Mouse (Mus musculus): ENCODE data around the gene Crip1. TPM values are rescaled to one million over a fixed set of nuclear protein-coding genes. Genes with fewer than 3 reads are reported as not detected.

Crip1 gene
- polyA plus RNA-seq, 1 experiment from 2014 or later, result 485 TPM

GRCm38 (mm10) chr12:113149896-113150295, 3.8 kb downstream of the Crip1 start:
- peaks cover 93% of the 10 kb centered on the region for H3K4me1 ChIP-seq (replicated peaks)
- no peaks in the 10 kb centered on the region for H3K9me3 ChIP-seq (replicated peaks)
- WGBS, result 84% methylated on average over 3 of the region's 3 CpGs

GRCm38 (mm10) chr12:113150591-113150990, 4.5 kb downstream of the Crip1 start:
- no peak overlapping the region for H3K27ac ChIP-seq (ENCODE audit: poor library complexity, severe bottlenecking)
- no peaks in the 10 kb centered on the region for H3K9me3 ChIP-seq (replicated peaks)
- no peak overlapping the region for H3K4me3 ChIP-seq
- no peak for ATAC-seq (ENCODE audit: insufficient number of reproducible peaks, low FRiP score)
- peaks cover 10% of the 10 kb centered on the region for H3K36me3 ChIP-seq
- 41% methylated on average over 4 of the region's 4 CpGs for WGBS
- peaks cover 91% of the 10 kb centered on the region for H3K4me1 ChIP-seq (replicated peaks)
- no peak overlapping the region for H3K4me2 ChIP-seq
- no peaks in the 10 kb centered on the region for H3K27me3 ChIP-seq (replicated peaks)
- H3K9ac ChIP-seq, result no peak overlapping the region

More at GRCm38 (mm10) chr12:113149896-113150295, 3.8 kb downstream of the Crip1 start:
- Histone ChIP-seq H3K27ac (ENCODE audit: poor library complexity, severe bottlenecking) (no peak overlapping the region), H3K4me2 (no peak overlapping the region), H3K9ac (no peak overlapping the region), H3K4me3 (no peak overlapping the region), H3K27me3 (replicated peaks) (no peaks in the 10 kb centered on the region), H3K36me3 (peaks cover 17% of the 10 kb centered on the region)
- no peak for ATAC-seq (ENCODE audit: insufficient number of reproducible peaks, low FRiP score)

GRCm38 (mm10) chr12:113151046-113151445, 4.9 kb downstream of the Crip1 start:
- Histone ChIP-seq H3K4me1 (replicated peaks) (peaks cover 86% of the 10 kb centered on the region), H3K27me3 (replicated peaks) (no peaks in the 10 kb centered on the region), H3K36me3 (peaks cover 5% of the 10 kb centered on the region; the same call in 1 of the 2 replicates), H3K9me3 (replicated peaks) (no peaks in the 10 kb centered on the region), H3K4me2 (peak overlapping the region; percentile 82), H3K27ac (ENCODE audit: poor library complexity, severe bottlenecking) (no peak overlapping the region), H3K4me3 (no peak overlapping the region; the same call in 1 of the 2 replicates), H3K9ac (no peak overlapping the region)
- ATAC-seq (ENCODE audit: insufficient number of reproducible peaks, low FRiP score), result no peak
- 53% methylated on average over 8 of the region's 8 CpGs for WGBS

GRCm38 (mm10) chr12:113151661-113152271, 5.7 kb downstream of the Crip1 start:
- Histone ChIP-seq H3K36me3 (peaks cover 5% of the 10 kb centered on the region; the same call in 1 of the 2 replicates), H3K9me3 (replicated peaks) (no peaks in the 10 kb centered on the region), H3K4me3 (peak overlapping the region; percentile 62), H3K27me3 (replicated peaks) (no peaks in the 10 kb centered on the region), H3K9ac (peak overlapping the region; percentile 69), H3K4me1 (replicated peaks) (peaks cover 81% of the 10 kb centered on the region), H3K27ac (ENCODE audit: poor library complexity, severe bottlenecking) (0 out of 2 replicates have a peak overlapping the region, but pooled peaks have one; percentile 2), H3K4me2 (peak overlapping the region; percentile 82)
- WGBS, result under 1% methylated on average over 36 of the region's 36 CpGs
- no peak for ATAC-seq (ENCODE audit: insufficient number of reproducible peaks, low FRiP score)

GRCm38 (mm10) chr12:113152272-113152661, 6.2 kb downstream of the Crip1 start:
- ATAC-seq (ENCODE audit: insufficient number of reproducible peaks, low FRiP score), result no peak
- H3K36me3 ChIP-seq, result peaks cover 5% of the 10 kb centered on the region; the same call in 1 of the 2 replicates
- H3K9ac ChIP-seq, result peak overlapping the region; percentile 69
- 0 out of 2 replicates have a peak overlapping the region, but pooled peaks have one; percentile 2 for H3K27ac ChIP-seq (ENCODE audit: poor library complexity, severe bottlenecking)
- no peaks in the 10 kb centered on the region for H3K9me3 ChIP-seq (replicated peaks)
- WGBS, result 11% methylated on average over 19 of the region's 19 CpGs
- peaks cover 81% of the 10 kb centered on the region for H3K4me1 ChIP-seq (replicated peaks)
- H3K4me2 ChIP-seq, result peak overlapping the region; percentile 82
- no peaks in the 10 kb centered on the region for H3K27me3 ChIP-seq (replicated peaks)
- H3K4me3 ChIP-seq, result peak overlapping the region; percentile 62

GRCm38 (mm10) chr12:113152991-113153525, 6.9 kb downstream of the Crip1 start:
- 72% methylated on average over 6 of the region's 6 CpGs for WGBS
- no peak for ATAC-seq (ENCODE audit: insufficient number of reproducible peaks, low FRiP score)
- H3K27me3 ChIP-seq (replicated peaks), result no peaks in the 10 kb centered on the region

GRCm38 (mm10) chr12:113153971-113154370, 7.9 kb downstream of the Crip1 start:
- H3K9me3 ChIP-seq (replicated peaks), result no peaks in the 10 kb centered on the region
- no peak for ATAC-seq (ENCODE audit: insufficient number of reproducible peaks, low FRiP score)
- H3K4me3 ChIP-seq, result no peak overlapping the region
- H3K36me3 ChIP-seq, result peaks cover 10% of the 10 kb centered on the region; the same call in 1 of the 2 replicates
- H3K27ac ChIP-seq (ENCODE audit: poor library complexity, severe bottlenecking), result no peak overlapping the region
- H3K4me2 ChIP-seq, result no peak overlapping the region
- H3K27me3 ChIP-seq (replicated peaks), result no peaks in the 10 kb centered on the region
- H3K4me1 ChIP-seq (replicated peaks), result peaks cover 67% of the 10 kb centered on the region
- H3K9ac ChIP-seq, result 0 out of 2 replicates have a peak overlapping the region, but pooled peaks have one; percentile 23
- WGBS, result 93% methylated on average over 7 of the region's 7 CpGs

More at GRCm38 (mm10) chr12:113152991-113153525, 6.9 kb downstream of the Crip1 start:
- Histone ChIP-seq H3K27ac (ENCODE audit: poor library complexity, severe bottlenecking) (no peak overlapping the region), H3K9ac (no peak overlapping the region), H3K4me1 (replicated peaks) (peaks cover 77% of the 10 kb centered on the region), H3K4me3 (peak overlapping the region; percentile 62), H3K9me3 (replicated peaks) (no peaks in the 10 kb centered on the region), H3K4me2 (peak overlapping the region; percentile 82), H3K36me3 (peaks cover 6% of the 10 kb centered on the region; the same call in 1 of the 2 replicates)

GRCm38 (mm10) chr12:113154747-113155075, 8.6 kb downstream of the Crip1 start:
- H3K36me3 ChIP-seq, result peaks cover 10% of the 10 kb centered on the region; the same call in 1 of the 2 replicates
- H3K27ac ChIP-seq (ENCODE audit: poor library complexity, severe bottlenecking), result no peak overlapping the region
- ATAC-seq (ENCODE audit: insufficient number of reproducible peaks, low FRiP score), result no peak
- peak overlapping the region; percentile 47 for H3K4me3 ChIP-seq
- peak overlapping the region; percentile 86 for H3K4me2 ChIP-seq
- no peaks in the 10 kb centered on the region for H3K9me3 ChIP-seq (replicated peaks)
- H3K4me1 ChIP-seq (replicated peaks), result peaks cover 61% of the 10 kb centered on the region
- 77% methylated on average over 6 of the region's 6 CpGs for WGBS
- no peaks in the 10 kb centered on the region for H3K27me3 ChIP-seq (replicated peaks)
- H3K9ac ChIP-seq, result peak overlapping the region; percentile 70; the same call in 1 of the 2 replicates

- no peaks in the 10 kb centered on the region for H3K27me3 ChIP-seq (replicated peaks)
- H3K4me3 ChIP-seq, result peak overlapping the region; percentile 47
- H3K4me2 ChIP-seq, result peak overlapping the region; percentile 86
- WGBS, result 4% methylated on average over 31 of the region's 32 CpGs
- no peaks in the 10 kb centered on the region for H3K9me3 ChIP-seq (replicated peaks)
- ATAC-seq (ENCODE audit: insufficient number of reproducible peaks, low FRiP score), result peak; percentile 1; the same call in 1 of the 2 replicates
- peaks cover 10% of the 10 kb centered on the region; the same call in 1 of the 2 replicates for H3K36me3 ChIP-seq
- peak overlapping the region; percentile 70 for H3K9ac ChIP-seq
- H3K4me1 ChIP-seq (replicated peaks), result peaks cover 57% of the 10 kb centered on the region
- H3K27ac ChIP-seq (ENCODE audit: poor library complexity, severe bottlenecking), result peak overlapping the region; percentile 82
These were observed 9.1 kb downstream of the Crip1 start for GRCm38 (mm10) chr12:113155076-113155771.

- peak; percentile 94 for ATAC-seq (ENCODE audit: insufficient number of reproducible peaks, low FRiP score)
- H3K9ac ChIP-seq, result peak within 1 kb of the TSS; percentile 70
- no peaks in the 10 kb centered on the region for H3K27me3 ChIP-seq (replicated peaks)
- peak within 1 kb of the TSS; percentile 55 for H3K4me3 ChIP-seq
- peak within 1 kb of the TSS; percentile 86 for H3K4me2 ChIP-seq
- peaks cover 11% of the 10 kb centered on the region; the same call in 1 of the 2 replicates for H3K36me3 ChIP-seq
- WGBS, result under 1% methylated on average over 46 of the region's 46 CpGs
- H3K27ac ChIP-seq (ENCODE audit: poor library complexity, severe bottlenecking), result peak within 1 kb of the TSS; percentile 82
- H3K9me3 ChIP-seq (replicated peaks), result no peaks in the 10 kb centered on the region
- H3K4me1 ChIP-seq (replicated peaks), result peaks cover 49% of the 10 kb centered on the region
These were observed 9.9 kb downstream of the Crip1 start, which contains the start of gene Tedc1 for GRCm38 (mm10) chr12:113155887-113156539. TSS of gene Tedc1 (plus strand) at chr12:113156421.

Data from heart, embryonic 12.5 days (tissue).